ENCODE assay signal across 8 mouse cellular contexts in genomic region chr12:73449911-73450520, GRCm38 (mm10).
DNase-seq lines count a peak whose midpoint lies in the region; ATAC-seq and TF ChIP-seq lines count a peak whose summit lies in the region.

No protein-coding gene starts in this region.

- no peak overlapping the region for H3K4me3 ChIP-seq in forebrain, postnatal 0 days (ENCODE audit: low read depth, low read length)
- no peak overlapping the region for H3K4me3 ChIP-seq in forebrain, embryonic 15.5 days
- no peak overlapping the region for H3K4me3 ChIP-seq in midbrain, embryonic 11.5 days (ENCODE audit: low read depth, low read length)
- H3K4me3 ChIP-seq in midbrain, embryonic 16.5 days (ENCODE audit: low read depth, low read length): no peak overlapping the region
- no peak overlapping the region for H3K4me3 ChIP-seq in lung, adult 2 months (replicated peaks; ENCODE audit: extremely low read depth, low read depth, low read length)

- no peak for TF ChIP-seq POLR2A in lung, adult 2 months (IDR thresholded peaks at IDR 0.05; ENCODE audit: borderline replicate concordance, extremely low read depth, low read depth, low read length)

- no peak for ATAC-seq in forebrain, postnatal 0 days
- ATAC-seq in forebrain, embryonic 15.5 days (replicated peaks): no peak
- ATAC-seq in midbrain, embryonic 11.5 days (ENCODE audit: low FRiP score): no peak
- ATAC-seq in midbrain, embryonic 16.5 days: no peak

- H3K9ac ChIP-seq in forebrain, postnatal 0 days: no peak overlapping the region
- no peak overlapping the region for H3K9ac ChIP-seq in forebrain, embryonic 15.5 days (replicated peaks)
- no peak overlapping the region for H3K9ac ChIP-seq in midbrain, embryonic 11.5 days (ENCODE audit: low read length)
- no peak overlapping the region for H3K9ac ChIP-seq in midbrain, embryonic 16.5 days (ENCODE audit: low read depth, low read length)

- H3K4me2 ChIP-seq in forebrain, postnatal 0 days (ENCODE audit: low read depth): no peak overlapping the region
- H3K4me2 ChIP-seq in forebrain, embryonic 15.5 days (replicated peaks): no peak overlapping the region
- no peak overlapping the region for H3K4me2 ChIP-seq in midbrain, embryonic 11.5 days
- H3K4me2 ChIP-seq in midbrain, embryonic 16.5 days (ENCODE audit: low read length): no peak overlapping the region

- TF ChIP-seq CTCF in forebrain, postnatal 0 days (IDR thresholded peaks at IDR 0.05; ENCODE audit: low read depth): peak; percentile 55
- peak; percentile 69 for TF ChIP-seq CTCF in lung, adult 2 months (IDR thresholded peaks at IDR 0.05; ENCODE audit: insufficient read depth, low read length)

- H3K27me3 ChIP-seq in forebrain, postnatal 0 days (ENCODE audit: insufficient read depth, low read length): no peaks in the 10 kb centered on the region
- no peaks in the 10 kb centered on the region for H3K27me3 ChIP-seq in forebrain, embryonic 15.5 days
- H3K27me3 ChIP-seq in midbrain, embryonic 11.5 days (ENCODE audit: control insufficient read depth, insufficient read depth, low read length): no peaks in the 10 kb centered on the region
- no peaks in the 10 kb centered on the region for H3K27me3 ChIP-seq in midbrain, embryonic 16.5 days (ENCODE audit: control insufficient read depth, insufficient read depth, low read depth, low read length)

- DNase-seq in forebrain, postnatal 0 days: no peak
- DNase-seq in midbrain, embryonic 11.5 days (ENCODE audit: low spot score, missing footprints): peak; percentile 83
- DNase-seq in adrenal gland, postnatal 25 days: peak; percentile 43
- DNase-seq in lung, adult 2 months: no peak
- DNase-seq in frontal cortex, postnatal 10 days (ENCODE audit: low spot score in 2 of 2): no peak
- DNase-seq in frontal cortex, postnatal 14 days (ENCODE audit: low spot score in 2 of 2): no peak

- 53% methylated on average over 9 of the region's 9 CpGs for WGBS in forebrain, postnatal 0 days
- 48% methylated on average over 9 of the region's 9 CpGs for WGBS in forebrain, embryonic 15.5 days
- WGBS in midbrain, embryonic 11.5 days: 46% methylated on average over 9 of the region's 9 CpGs
- 55% methylated on average over 9 of the region's 9 CpGs for WGBS in midbrain, embryonic 16.5 days
- WGBS in lung, adult 2 months: 55% methylated on average over 9 of the region's 9 CpGs

- H3K4me1 ChIP-seq in forebrain, postnatal 0 days (ENCODE audit: insufficient read depth): no peaks in the 10 kb centered on the region
- H3K4me1 ChIP-seq in forebrain, embryonic 15.5 days: no peaks in the 10 kb centered on the region
- no peaks in the 10 kb centered on the region for H3K4me1 ChIP-seq in midbrain, embryonic 11.5 days (ENCODE audit: control insufficient read depth, insufficient read depth, low read length)
- no peaks in the 10 kb centered on the region for H3K4me1 ChIP-seq in midbrain, embryonic 16.5 days (ENCODE audit: control insufficient read depth, insufficient read depth, low read length)
- no peaks in the 10 kb centered on the region for H3K4me1 ChIP-seq in lung, adult 2 months (ENCODE audit: control insufficient read depth, insufficient read depth, low read length)

- no peaks in the 10 kb centered on the region for H3K9me3 ChIP-seq in forebrain, postnatal 0 days (ENCODE audit: low read length)
- no peaks in the 10 kb centered on the region for H3K9me3 ChIP-seq in forebrain, embryonic 15.5 days
- no peaks in the 10 kb centered on the region for H3K9me3 ChIP-seq in midbrain, embryonic 11.5 days (ENCODE audit: control insufficient read depth, low read length)
- H3K9me3 ChIP-seq in midbrain, embryonic 16.5 days (replicated peaks; ENCODE audit: control insufficient read depth, low read length, poor library complexity, severe bottlenecking): no peaks in the 10 kb centered on the region

- H3K36me3 ChIP-seq in forebrain, postnatal 0 days (ENCODE audit: insufficient read depth): no peaks in the 10 kb centered on the region
- no peaks in the 10 kb centered on the region for H3K36me3 ChIP-seq in forebrain, embryonic 15.5 days
- no peaks in the 10 kb centered on the region for H3K36me3 ChIP-seq in midbrain, embryonic 11.5 days (ENCODE audit: control insufficient read depth, insufficient read depth, low read length)
- H3K36me3 ChIP-seq in midbrain, embryonic 16.5 days (ENCODE audit: control insufficient read depth, insufficient read depth, low read length): no peaks in the 10 kb centered on the region

- H3K27ac ChIP-seq in forebrain, postnatal 0 days (ENCODE audit: low read depth, low read length): no peak overlapping the region
- H3K27ac ChIP-seq in forebrain, embryonic 15.5 days (replicated peaks): no peak overlapping the region
- H3K27ac ChIP-seq in midbrain, embryonic 11.5 days (ENCODE audit: low read depth, low read length): no peak overlapping the region
- H3K27ac ChIP-seq in midbrain, embryonic 16.5 days (ENCODE audit: low read length): no peak overlapping the region

Comparison
In these comparisons a context has a peak if more than half of its experiments do, and no peak if none do; other contexts are left out.
1. DNase-seq: peak in midbrain, embryonic 11.5 days (single experiment) and adrenal gland, postnatal 25 days (single experiment); none in forebrain, postnatal 0 days (single experiment), lung, adult 2 months (single experiment), frontal cortex, postnatal 10 days (0 of 2) and frontal cortex, postnatal 14 days (0 of 2).